Mouse (Mus musculus) ES-Bruce4 (cell line): ENCODE data around the gene Slc24a3. TPM values are rescaled to one million over a fixed set of nuclear protein-coding genes. Genes with fewer than 3 reads are reported as not detected.

ENCODE experiments used
- H3K27ac ChIP-seq: 2 replicates; pipeline ENCODE4 v1.5.1; 2012; ENCODE audit warnings: low read length, inconsistent platforms; ENCODE audit not compliant: insufficient read depth
- H3K27me3 ChIP-seq: 2 replicates; pipeline ENCODE4 v1.6.1; 2012; ENCODE audit warnings: mild to moderate bottlenecking, low read length, inconsistent platforms; ENCODE audit not compliant: control insufficient read depth, poor library complexity, insufficient read depth, severe bottlenecking
- H3K36me3 ChIP-seq: 2 replicates; pipeline ENCODE4 v1.6.1; 2012; ENCODE audit warnings: inconsistent platforms, mild to moderate bottlenecking, low read length, moderate library complexity; ENCODE audit not compliant: control insufficient read depth, poor library complexity, insufficient read depth, severe bottlenecking
- H3K4me1 ChIP-seq: one replicate; pipeline ENCODE4 v1.8.1; 2011; ENCODE audit warnings: low read length; ENCODE audit not compliant: control insufficient read depth, insufficient read depth
- H3K4me3 ChIP-seq: 2 replicates; pipeline ENCODE4 v1.5.1; 2011; ENCODE audit warnings: low read depth, mild to moderate bottlenecking, low read length
- H3K9ac ChIP-seq: 2 replicates; pipeline ENCODE4 v1.6.1; 2012; ENCODE audit warnings: low read depth, mild to moderate bottlenecking, inconsistent platforms; ENCODE audit not compliant: poor library complexity, severe bottlenecking
- H3K9me3 ChIP-seq: replicated peaks from 2 replicates; pipeline ENCODE4 v1.6.1; 2012; ENCODE audit warnings: mild to moderate bottlenecking, low read length, inconsistent platforms; ENCODE audit not compliant: control insufficient read depth, poor library complexity, insufficient read depth, severe bottlenecking
- CTCF ChIP-seq: IDR thresholded peaks from one replicate; pipeline ENCODE4 v1.8.1; 2011; ENCODE audit warnings: low read depth, low read length
- EP300 ChIP-seq: IDR thresholded peaks from 2 replicates; pipeline ENCODE4 v1.6.1; 2011; ENCODE audit warnings: low read depth, low read length; ENCODE audit not compliant: insufficient read depth
- POLR2A ChIP-seq: IDR thresholded peaks from one replicate; pipeline ENCODE4 v1.8.1; 2011; ENCODE audit warnings: low read length; ENCODE audit not compliant: insufficient read depth
- polyA plus RNA-seq: library from polyadenylated mRNA; stranded (reverse); fragments of >200 nt; gene quantifications from 2 replicates; pipeline ENCODE4 v1.2.4, GENCODE M21; 2011; ENCODE audit warnings: low read depth; ENCODE audit not compliant: missing spikeins, insufficient read depth, insufficient read length

The Slc24a3 gene
- polyA plus RNA-seq, 1 experiment = 0.16 TPM

GRCm38 (mm10) chr2:145536986-145537385 is 369.4 kb downstream of the Slc24a3 start:
- Histone ChIP-seq H3K4me3 (no peak overlapping the region), H3K9me3 (no peaks in the 10 kb centered on the region), H3K27ac (no peak overlapping the region), H3K4me1 (no peaks in the 10 kb centered on the region), H3K36me3 (no peaks in the 10 kb centered on the region), H3K27me3 (no peaks in the 10 kb centered on the region), H3K9ac (no peak overlapping the region)
- no peak for TF ChIP-seq CTCF

- H3K9me3 ChIP-seq = no peaks in the 10 kb centered on the region
- H3K36me3 ChIP-seq = no peaks in the 10 kb centered on the region
- H3K27me3 ChIP-seq = no peaks in the 10 kb centered on the region
- TF ChIP-seq CTCF (no peak), POLR2A (no peak), EP300 (no peak)
- no peaks in the 10 kb centered on the region for H3K4me1 ChIP-seq
- no peak overlapping the region for H3K4me3 ChIP-seq
- no peak overlapping the region for H3K9ac ChIP-seq
- no peak overlapping the region for H3K27ac ChIP-seq
Observed at GRCm38 (mm10) chr2:145541695-145542094, 374.1 kb downstream of the Slc24a3 start.

GRCm38 (mm10) chr2:145546071-145546470 is 378.5 kb downstream of the Slc24a3 start:
- Histone ChIP-seq H3K4me3 (no peak overlapping the region), H3K9me3 (no peaks in the 10 kb centered on the region), H3K9ac (no peak overlapping the region), H3K27me3 (no peaks in the 10 kb centered on the region), H3K36me3 (no peaks in the 10 kb centered on the region), H3K27ac (no peak overlapping the region), H3K4me1 (no peaks in the 10 kb centered on the region)
- TF ChIP-seq EP300 (no peak), POLR2A (no peak), CTCF (no peak)

- TF ChIP-seq CTCF (no peak), POLR2A (no peak), EP300 (no peak)
- Histone ChIP-seq H3K9me3 (no peaks in the 10 kb centered on the region), H3K36me3 (no peaks in the 10 kb centered on the region), H3K27me3 (no peaks in the 10 kb centered on the region), H3K4me1 (no peaks in the 10 kb centered on the region), H3K4me3 (no peak overlapping the region), H3K9ac (no peak overlapping the region), H3K27ac (no peak overlapping the region)
Observed at GRCm38 (mm10) chr2:145554722-145555252, 387.2 kb downstream of the Slc24a3 start.

- no peaks in the 10 kb centered on the region for H3K9me3 ChIP-seq
- H3K9ac ChIP-seq = no peak overlapping the region
- H3K27ac ChIP-seq = no peak overlapping the region
- no peak for TF ChIP-seq CTCF
- TF ChIP-seq EP300 = no peak
- TF ChIP-seq POLR2A = no peak
- H3K36me3 ChIP-seq = no peaks in the 10 kb centered on the region
- H3K4me1 ChIP-seq = no peaks in the 10 kb centered on the region
- no peaks in the 10 kb centered on the region for H3K27me3 ChIP-seq
- H3K4me3 ChIP-seq = no peak overlapping the region
Observed at GRCm38 (mm10) chr2:145555713-145556112, 388.2 kb downstream of the Slc24a3 start.

- TF ChIP-seq EP300 (no peak), CTCF (peak; percentile 10), POLR2A (no peak)
- Histone ChIP-seq H3K27ac (no peak overlapping the region), H3K4me3 (no peak overlapping the region), H3K9me3 (no peaks in the 10 kb centered on the region), H3K36me3 (no peaks in the 10 kb centered on the region), H3K4me1 (no peaks in the 10 kb centered on the region), H3K9ac (no peak overlapping the region), H3K27me3 (no peaks in the 10 kb centered on the region)
Observed at GRCm38 (mm10) chr2:145557361-145557931, 389.9 kb downstream of the Slc24a3 start.
